Mouse (Mus musculus) hindbrain, embryonic 10.5 days (tissue): Measurements from ENCODE around the gene Gm26566. TPM values are rescaled to one million over a fixed set of nuclear protein-coding genes. Genes with fewer than 3 reads are reported as not detected.
A peak's percentile ranks its signal among the peaks of the same experiment; 100 is the strongest.

ENCODE experiments used
- DNase-seq: peaks from one replicate; pipeline ENCODE4 v3.0.0-alpha.2; 2017; ENCODE audit warnings: low spot score
- H3K27ac ChIP-seq: fragments of 300-500 bp; sonication (generic); 2 replicates; pipeline ENCODE4 v1.5.1; 2016; ENCODE audit warnings: mild to moderate bottlenecking, moderate library complexity
- H3K27me3 ChIP-seq: fragments of 300-500 bp; sonication (generic); 2 replicates; pipeline ENCODE4 v1.6.1; 2016; ENCODE audit warnings: mild to moderate bottlenecking; ENCODE audit not compliant: poor library complexity, insufficient read depth, severe bottlenecking
- H3K36me3 ChIP-seq: fragments of 300-500 bp; sonication (generic); 2 replicates; pipeline ENCODE4 v1.6.1; 2016; ENCODE audit warnings: mild to moderate bottlenecking, moderate library complexity
- H3K4me1 ChIP-seq: fragments of 300-500 bp; sonication (generic); replicated peaks from 2 replicates; pipeline ENCODE4 v1.6.1; 2016; ENCODE audit warnings: mild to moderate bottlenecking
- H3K4me3 ChIP-seq: fragments of 300-500 bp; sonication (generic); 2 replicates; pipeline ENCODE4 v1.5.1; 2016; ENCODE audit warnings: mild to moderate bottlenecking, moderate library complexity
- H3K9me3 ChIP-seq: fragments of 300-500 bp; sonication (generic); 2 replicates; pipeline ENCODE4 v1.6.1; 2016; ENCODE audit warnings: mild to moderate bottlenecking, moderate library complexity
- WGBS: fragments of 180-500 bp; shearing (Covaris S2); methylation state at CpG from one replicate; pipeline ENCODE4 v1.1.7; 2016; 5-methylcytosine and 5-hydroxymethylcytosine counted together
- polyA plus RNA-seq: library from polyadenylated mRNA; unstranded; fragments of >200 nt; fragmentation: Nextera tagmentation; extraction: Ambion mirVana; gene quantifications from 2 replicates; pipeline ENCODE4 v1.2.1, GENCODE M21; 2016

Gene Gm26566
- polyA plus RNA-seq, result 0.68 and 1.3 TPM in 2 replicates

- Histone ChIP-seq H3K36me3 (peaks cover 40% of the 10 kb centered on the region), H3K4me1 (peaks cover 37% of the 10 kb centered on the region), H3K9me3 (no peaks in the 10 kb centered on the region), H3K27ac (peak within 1 kb of the TSS; percentile 99), H3K4me3 (peak within 1 kb of the TSS; percentile 95), H3K27me3 (no peaks in the 10 kb centered on the region)
- WGBS, result under 1% methylated on average over 82 of the region's 82 CpGs
- DNase-seq, result peak; percentile 96
Measured at GRCm38 (mm10) chr4:88721791-88722721, at the start of gene Gm26566, which contains the start of gene Klhl9. Gene Gm26566 (plus strand): TSS chr4:88721805. Gene Klhl9 (minus strand): TSS chr4:88722465.

GRCm38 (mm10) chr4:88676824-88677223 is 44.8 kb upstream of the Gm26566 start, which contains the start of gene Ifna16:
Gene Ifna16 (minus strand): TSS chr4:88676924.
- 79% methylated on average over 1 of the region's 1 CpGs for WGBS
- Histone ChIP-seq H3K27me3 (no peaks in the 10 kb centered on the region), H3K4me3 (no peak within 1 kb of the TSS), H3K9me3 (no peaks in the 10 kb centered on the region), H3K27ac (no peak within 1 kb of the TSS), H3K4me1 (no peaks in the 10 kb centered on the region), H3K36me3 (no peaks in the 10 kb centered on the region)
- DNase-seq, result no peak

GRCm38 (mm10) chr4:88680362-88680761 is 41.2 kb upstream of the Gm26566 start:
- 56% methylated on average over 8 of the region's 8 CpGs for WGBS
- H3K4me3 ChIP-seq, result no peak overlapping the region
- no peaks in the 10 kb centered on the region for H3K36me3 ChIP-seq
- H3K4me1 ChIP-seq, result no peaks in the 10 kb centered on the region
- DNase-seq, result no peak
- H3K27me3 ChIP-seq, result no peaks in the 10 kb centered on the region
- H3K9me3 ChIP-seq, result no peaks in the 10 kb centered on the region
- no peak overlapping the region for H3K27ac ChIP-seq

GRCm38 (mm10) chr4:88681353-88681752 is 40.3 kb upstream of the Gm26566 start:
- Histone ChIP-seq H3K4me3 (no peak overlapping the region), H3K36me3 (no peaks in the 10 kb centered on the region), H3K27ac (no peak overlapping the region), H3K9me3 (no peaks in the 10 kb centered on the region), H3K27me3 (no peaks in the 10 kb centered on the region), H3K4me1 (no peaks in the 10 kb centered on the region)
- DNase-seq, result no peak
- WGBS, result 87% methylated on average over 3 of the region's 3 CpGs

- DNase-seq, result no peak
- no peaks in the 10 kb centered on the region for H3K4me1 ChIP-seq
- 90% methylated on average over 1 of the region's 1 CpGs for WGBS
- H3K9me3 ChIP-seq, result no peaks in the 10 kb centered on the region
- H3K36me3 ChIP-seq, result no peaks in the 10 kb centered on the region
- H3K27ac ChIP-seq, result no peak within 1 kb of the TSS
- H3K27me3 ChIP-seq, result no peaks in the 10 kb centered on the region
- no peak within 1 kb of the TSS for H3K4me3 ChIP-seq
Measured at GRCm38 (mm10) chr4:88683812-88684211, 37.8 kb upstream of the Gm26566 start, which contains the start of gene Ifna2. Gene Ifna2 (minus strand): TSS chr4:88683912.

GRCm38 (mm10) chr4:88691259-88691658 is 30.3 kb upstream of the Gm26566 start, which contains the start of gene Ifnab:
Gene Ifnab (minus strand): TSS chr4:88691359.
- no peak within 1 kb of the TSS for H3K4me3 ChIP-seq
- no peaks in the 10 kb centered on the region for H3K36me3 ChIP-seq
- DNase-seq, result no peak
- WGBS, result 71% methylated on average over 2 of the region's 2 CpGs
- H3K27me3 ChIP-seq, result no peaks in the 10 kb centered on the region
- H3K4me1 ChIP-seq, result no peaks in the 10 kb centered on the region
- H3K9me3 ChIP-seq, result no peaks in the 10 kb centered on the region
- no peak within 1 kb of the TSS for H3K27ac ChIP-seq

- 95% methylated on average over 1 of the region's 1 CpGs for WGBS
- no peaks in the 10 kb centered on the region for H3K4me1 ChIP-seq
- H3K9me3 ChIP-seq, result no peaks in the 10 kb centered on the region
- H3K27me3 ChIP-seq, result no peaks in the 10 kb centered on the region
- no peaks in the 10 kb centered on the region for H3K36me3 ChIP-seq
- H3K27ac ChIP-seq, result no peak overlapping the region
- DNase-seq, result no peak
- no peak overlapping the region for H3K4me3 ChIP-seq
Measured at GRCm38 (mm10) chr4:88692537-88692936, 29.1 kb upstream of the Gm26566 start.

GRCm38 (mm10) chr4:88693392-88693791 is 28.2 kb upstream of the Gm26566 start:
- Histone ChIP-seq H3K27me3 (no peaks in the 10 kb centered on the region), H3K4me1 (no peaks in the 10 kb centered on the region), H3K27ac (no peak overlapping the region), H3K36me3 (no peaks in the 10 kb centered on the region), H3K4me3 (no peak overlapping the region), H3K9me3 (no peaks in the 10 kb centered on the region)
- no peak for DNase-seq
- 86% methylated on average over 2 of the region's 2 CpGs for WGBS

GRCm38 (mm10) chr4:88696237-88696884 is 25.2 kb upstream of the Gm26566 start:
- H3K4me1 ChIP-seq, result no peaks in the 10 kb centered on the region
- no peaks in the 10 kb centered on the region for H3K9me3 ChIP-seq
- no peak overlapping the region for H3K27ac ChIP-seq
- no peaks in the 10 kb centered on the region for H3K27me3 ChIP-seq
- no peak overlapping the region for H3K4me3 ChIP-seq
- WGBS, result 22% methylated on average over 3 of the region's 3 CpGs
- DNase-seq, result peak; percentile 75
- H3K36me3 ChIP-seq, result no peaks in the 10 kb centered on the region

GRCm38 (mm10) chr4:88697108-88697507 is 24.5 kb upstream of the Gm26566 start:
- no peak for DNase-seq
- H3K4me1 ChIP-seq, result no peaks in the 10 kb centered on the region
- H3K9me3 ChIP-seq, result no peaks in the 10 kb centered on the region
- WGBS, result 66% methylated on average over 6 of the region's 6 CpGs
- no peaks in the 10 kb centered on the region for H3K36me3 ChIP-seq
- no peak overlapping the region for H3K4me3 ChIP-seq
- H3K27me3 ChIP-seq, result no peaks in the 10 kb centered on the region
- no peak overlapping the region for H3K27ac ChIP-seq

GRCm38 (mm10) chr4:88697753-88698152 is 23.9 kb upstream of the Gm26566 start:
- WGBS, result 80% methylated on average over 4 of the region's 4 CpGs
- H3K4me1 ChIP-seq, result no peaks in the 10 kb centered on the region
- H3K27me3 ChIP-seq, result no peaks in the 10 kb centered on the region

GRCm38 (mm10) chr4:88698781-88699180 is 22.8 kb upstream of the Gm26566 start:
- DNase-seq, result no peak
- Histone ChIP-seq H3K4me1 (no peaks in the 10 kb centered on the region), H3K9me3 (no peaks in the 10 kb centered on the region), H3K27me3 (no peaks in the 10 kb centered on the region), H3K27ac (no peak overlapping the region), H3K4me3 (no peak overlapping the region), H3K36me3 (no peaks in the 10 kb centered on the region)
- WGBS, result 87% methylated on average over 5 of the region's 5 CpGs

More at GRCm38 (mm10) chr4:88697753-88698152, 23.9 kb upstream of the Gm26566 start:
- Histone ChIP-seq H3K4me3 (no peak overlapping the region), H3K27ac (no peak overlapping the region), H3K36me3 (no peaks in the 10 kb centered on the region), H3K9me3 (no peaks in the 10 kb centered on the region)
- no peak for DNase-seq

- Histone ChIP-seq H3K27ac (no peak overlapping the region), H3K4me3 (no peak overlapping the region), H3K27me3 (no peaks in the 10 kb centered on the region), H3K9me3 (no peaks in the 10 kb centered on the region), H3K36me3 (no peaks in the 10 kb centered on the region), H3K4me1 (no peaks in the 10 kb centered on the region)
- WGBS, result 97% methylated on average over 1 of the region's 1 CpGs
- no peak for DNase-seq
Measured at GRCm38 (mm10) chr4:88699301-88699700, 22.3 kb upstream of the Gm26566 start.
